Mouse (Mus musculus) thymus, postnatal 25 days (tissue): Measurements from ENCODE around the gene Eml1.

Experiments used
- DNase-seq: peaks from one replicate; pipeline ENCODE4 v3.0.0; 2022

Eml1 gene

GRCm38 (mm10) chr12:108374689-108375088 lies 3.9 kb downstream of the Eml1 start:
- DNase-seq = no peak

- no peak for DNase-seq
Measured at GRCm38 (mm10) chr12:108378379-108379133, 7.8 kb downstream of the Eml1 start.

- no peak for DNase-seq
Measured at GRCm38 (mm10) chr12:108386476-108387232, 15.9 kb downstream of the Eml1 start.

- no peak for DNase-seq
Measured at GRCm38 (mm10) chr12:108389718-108390117, 19.0 kb downstream of the Eml1 start.

- DNase-seq = no peak
Measured at GRCm38 (mm10) chr12:108392254-108393044, 21.7 kb downstream of the Eml1 start.

- DNase-seq = no peak
Measured at GRCm38 (mm10) chr12:108393082-108393481, 22.3 kb downstream of the Eml1 start.

- DNase-seq = no peak
Measured at GRCm38 (mm10) chr12:108393637-108394036, 22.9 kb downstream of the Eml1 start.

GRCm38 (mm10) chr12:108394534-108395284 lies 24.0 kb downstream of the Eml1 start:
- DNase-seq = no peak

GRCm38 (mm10) chr12:108395285-108395660 lies 24.5 kb downstream of the Eml1 start:
- no peak for DNase-seq

- no peak for DNase-seq
Measured at GRCm38 (mm10) chr12:108396081-108396947, 25.6 kb downstream of the Eml1 start.

GRCm38 (mm10) chr12:108398681-108399080 lies 27.9 kb downstream of the Eml1 start:
- DNase-seq = no peak

GRCm38 (mm10) chr12:108399191-108399590 lies 28.4 kb downstream of the Eml1 start:
- no peak for DNase-seq

- DNase-seq = no peak
Measured at GRCm38 (mm10) chr12:108400951-108401350, 30.2 kb downstream of the Eml1 start.

- DNase-seq = no peak
Measured at GRCm38 (mm10) chr12:108403957-108404356, 33.2 kb downstream of the Eml1 start.

GRCm38 (mm10) chr12:108409100-108409499 lies 38.3 kb downstream of the Eml1 start:
- DNase-seq = no peak

GRCm38 (mm10) chr12:108410416-108411208 lies 39.9 kb downstream of the Eml1 start:
- no peak for DNase-seq

GRCm38 (mm10) chr12:108414932-108415331 lies 44.2 kb downstream of the Eml1 start:
- DNase-seq = no peak

- DNase-seq = no peak
Measured at GRCm38 (mm10) chr12:108419570-108419969, 48.8 kb downstream of the Eml1 start.

GRCm38 (mm10) chr12:108421477-108421876 lies 50.7 kb downstream of the Eml1 start:
- DNase-seq = no peak

GRCm38 (mm10) chr12:108422495-108422857 lies 51.7 kb downstream of the Eml1 start:
- no peak for DNase-seq
